Mouse (Mus musculus) liver, postnatal 0 days (tissue): ENCODE measurements around the gene Gm2115. TPM values are rescaled to one million over a fixed set of nuclear protein-coding genes. Genes with fewer than 3 reads are reported as not detected.

ENCODE experiments used
- ATAC-seq: fragments of 200-750 bp; cut with Nextera tagmentation; 2 replicates; pipeline ENCODE4 v1.8.0; 2017; ENCODE audit warnings: mild to moderate bottlenecking, moderate library complexity
- DNase-seq: peaks from one replicate; pipeline ENCODE4 v3.0.0-alpha.2; 2016
- H3K27ac ChIP-seq: fragments of 300-500 bp; sonication (generic); 2 replicates; pipeline ENCODE4 v1.5.1; 2014; ENCODE audit warnings: antibody characterized with exemption, moderate library complexity, mild to moderate bottlenecking, low read depth
- H3K27me3 ChIP-seq: fragments of 300-500 bp; sonication (generic); 2 replicates; pipeline ENCODE4 v1.6.1; 2014; ENCODE audit warnings: low read length, control low read depth, mixed read lengths; ENCODE audit not compliant: insufficient read depth
- H3K36me3 ChIP-seq: fragments of 300-500 bp; sonication (generic); replicated peaks from 2 replicates; pipeline ENCODE4 v1.6.1; 2014; ENCODE audit warnings: mild to moderate bottlenecking, control low read depth, low read length, moderate library complexity, mixed read lengths; ENCODE audit not compliant: insufficient read depth
- H3K4me1 ChIP-seq: fragments of 300-500 bp; sonication (generic); 2 replicates; pipeline ENCODE4 v1.6.1; 2014; ENCODE audit warnings: antibody characterized with exemption, mild to moderate bottlenecking, control low read depth; ENCODE audit not compliant: insufficient read depth
- H3K4me2 ChIP-seq: fragments of 300-500 bp; sonication (generic); 2 replicates; pipeline ENCODE4 v1.6.1; 2014; ENCODE audit warnings: low read depth, mild to moderate bottlenecking, low read length, moderate library complexity, mixed read lengths
- H3K4me3 ChIP-seq: fragments of 300-500 bp; sonication (generic); 2 replicates; pipeline ENCODE4 v1.5.1; 2014; ENCODE audit warnings: low read depth, low read length
- H3K9ac ChIP-seq: fragments of 300-500 bp; sonication (generic); replicated peaks from 2 replicates; pipeline ENCODE4 v1.6.1; 2014; ENCODE audit warnings: mild to moderate bottlenecking, moderate library complexity
- H3K9me3 ChIP-seq: fragments of 300-500 bp; sonication (generic); 2 replicates; pipeline ENCODE4 v1.6.1; 2016; ENCODE audit warnings: mild to moderate bottlenecking, control low read depth, low read length, mixed read lengths
- CTCF ChIP-seq: sonication (generic); IDR thresholded peaks from 2 replicates; pipeline ENCODE4 v1.5.1; 2016; ENCODE audit warnings: antibody characterized with exemption, low read depth
- EP300 ChIP-seq: IDR thresholded peaks from 2 replicates; pipeline ENCODE4 v1.6.1; 2016; ENCODE audit warnings: antibody characterized with exemption, low read depth, mild to moderate bottlenecking
- WGBS: fragments of 180-500 bp; shearing (Covaris S2); extraction: QIAGEN DNeasy Blood & Tissue Kit; methylation state at CpG from one replicate; pipeline ENCODE4 v1.1.7; 2014; ENCODE audit not compliant: insufficient replicate concordance; 5-methylcytosine and 5-hydroxymethylcytosine counted together
- polyA plus RNA-seq: library from polyadenylated mRNA; unstranded; fragments of >200 nt; fragmentation: Nextera tagmentation; extraction: Ambion mirVana; gene quantifications from 2 replicates; pipeline ENCODE4 v1.2.1, GENCODE M21; 2015

Gene Gm2115
- polyA plus RNA-seq, 1 experiment from 2014 or later = 0.23 TPM

GRCm38 (mm10) chr7:84522426-84522825 is 6.3 kb upstream of the Gm2115 start:
- 48% methylated on average over 1 of the region's 1 CpGs for WGBS
- H3K4me3 ChIP-seq = no peak overlapping the region

GRCm38 (mm10) chr7:84526171-84526570 is 2.6 kb upstream of the Gm2115 start:
- DNase-seq = no peak
- Histone ChIP-seq H3K27ac (no peak overlapping the region), H3K4me3 (no peak overlapping the region), H3K4me2 (no peak overlapping the region), H3K27me3 (peaks cover 26% of the 10 kb centered on the region), H3K4me1 (no peaks in the 10 kb centered on the region), H3K36me3 (no peaks in the 10 kb centered on the region), H3K9ac (no peak overlapping the region), H3K9me3 (no peaks in the 10 kb centered on the region)
- 27% methylated on average over 1 of the region's 1 CpGs for WGBS
- no peak for ATAC-seq
- TF ChIP-seq CTCF = no peak
- no peak for TF ChIP-seq EP300

More at GRCm38 (mm10) chr7:84522426-84522825, 6.3 kb upstream of the Gm2115 start:
- Histone ChIP-seq H3K27ac (no peak overlapping the region), H3K4me2 (no peak overlapping the region), H3K36me3 (no peaks in the 10 kb centered on the region), H3K4me1 (no peaks in the 10 kb centered on the region), H3K9ac (no peak overlapping the region), H3K27me3 (no peaks in the 10 kb centered on the region), H3K9me3 (no peaks in the 10 kb centered on the region)
- DNase-seq (no peak), ATAC-seq (no peak)
- TF ChIP-seq EP300 = no peak
- no peak for TF ChIP-seq CTCF

DNA sequence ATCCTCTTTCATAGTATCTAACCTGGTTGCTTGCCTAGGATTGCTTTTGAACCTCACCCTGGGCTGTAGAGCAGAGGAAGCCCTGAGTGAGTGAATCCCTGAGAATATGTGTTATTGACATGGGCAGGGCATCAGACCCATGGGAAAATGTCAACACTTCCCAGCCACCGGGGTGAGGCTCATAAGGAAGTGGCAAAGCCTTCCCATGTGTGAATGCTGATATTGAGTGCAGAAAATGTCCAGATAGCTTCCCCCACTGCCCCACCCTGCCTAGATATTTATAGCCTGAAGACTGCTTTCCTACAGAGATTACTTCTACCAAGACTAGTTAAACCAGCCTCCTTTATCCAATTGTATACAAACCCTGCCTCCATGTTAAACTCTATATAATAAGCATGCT is 4.0 kb downstream of the Gm2115 start:
- Histone ChIP-seq H3K4me2 (no peak overlapping the region), H3K9me3 (no peaks in the 10 kb centered on the region), H3K36me3 (no peaks in the 10 kb centered on the region), H3K4me1 (no peaks in the 10 kb centered on the region), H3K27ac (no peak overlapping the region), H3K9ac (no peak overlapping the region), H3K27me3 (peaks cover 29% of the 10 kb centered on the region), H3K4me3 (no peak overlapping the region)
- ATAC-seq (no peak), DNase-seq (no peak)
- TF ChIP-seq EP300 (no peak), CTCF (no peak)
- 68% methylated on average over 1 of the region's 1 CpGs for WGBS

- Histone ChIP-seq H3K36me3 (no peaks in the 10 kb centered on the region), H3K27ac (no peak overlapping the region), H3K4me1 (no peaks in the 10 kb centered on the region), H3K4me3 (no peak overlapping the region), H3K9me3 (no peaks in the 10 kb centered on the region), H3K27me3 (peaks cover 13% of the 10 kb centered on the region), H3K4me2 (no peak overlapping the region), H3K9ac (no peak overlapping the region)
- ATAC-seq = no peak
- WGBS = 71% methylated on average over 3 of the region's 3 CpGs
- TF ChIP-seq CTCF = no peak
- no peak for TF ChIP-seq EP300
- no peak for DNase-seq
These were observed 5.9 kb downstream of the Gm2115 start for GRCm38 (mm10) chr7:84534632-84535031.

DNA sequence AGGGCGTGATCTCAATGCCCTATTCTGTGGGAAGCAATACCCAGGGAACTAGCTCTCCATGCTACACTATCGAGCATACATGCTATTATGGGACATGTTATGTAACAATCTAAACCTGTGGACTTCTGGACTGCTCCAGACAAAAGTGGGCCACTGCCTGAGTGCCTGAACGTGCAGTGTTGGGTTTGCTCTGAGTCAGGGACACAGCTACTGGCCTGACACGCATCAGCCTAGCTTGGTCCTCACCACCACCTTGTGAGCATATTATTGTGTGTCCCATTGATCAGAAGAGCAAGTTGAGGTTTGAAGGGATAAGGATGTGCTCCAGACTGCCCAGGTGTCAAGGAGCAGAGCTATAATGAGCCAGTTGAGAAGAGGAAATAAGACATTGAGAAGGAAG is 16.2 kb downstream of the Gm2115 start:
- H3K36me3 ChIP-seq = no peaks in the 10 kb centered on the region
- ATAC-seq = no peak
- no peak overlapping the region for H3K4me2 ChIP-seq
- H3K4me1 ChIP-seq = no peaks in the 10 kb centered on the region
- TF ChIP-seq EP300 (no peak), CTCF (no peak)
- DNase-seq = no peak
- no peak overlapping the region for H3K4me3 ChIP-seq
- H3K27ac ChIP-seq = no peak overlapping the region
- 66% methylated on average over 4 of the region's 4 CpGs for WGBS
- no peaks in the 10 kb centered on the region for H3K9me3 ChIP-seq
- H3K27me3 ChIP-seq = 0 out of 2 replicates have a peak, but pooled peaks cover 3% of the 10 kb centered on the region
- no peak overlapping the region for H3K9ac ChIP-seq

DNA sequence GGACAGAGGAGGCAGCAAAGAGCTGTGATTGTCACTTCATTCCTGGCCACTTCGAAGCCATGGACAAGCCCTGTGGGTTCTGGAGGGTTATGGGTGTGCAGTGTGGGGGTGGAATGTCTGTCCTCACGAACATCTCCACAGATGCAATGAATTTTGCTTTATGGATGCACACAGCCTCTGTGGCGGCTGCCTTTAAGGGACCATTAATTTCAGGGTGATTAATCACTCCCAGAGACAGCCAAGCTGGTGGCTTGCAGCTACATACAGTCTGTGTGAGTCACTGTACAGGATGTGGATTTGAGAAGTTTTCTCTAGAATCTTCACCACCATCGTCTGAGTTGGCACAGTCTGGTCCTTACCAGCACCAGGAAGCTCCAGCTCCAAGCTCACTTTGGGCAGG is 17.9 kb downstream of the Gm2115 start:
- H3K27ac ChIP-seq = no peak overlapping the region
- WGBS = 43% methylated on average over 4 of the region's 4 CpGs
- H3K36me3 ChIP-seq = no peaks in the 10 kb centered on the region
- no peaks in the 10 kb centered on the region for H3K4me1 ChIP-seq
- DNase-seq (no peak), ATAC-seq (no peak)
- H3K9ac ChIP-seq = no peak overlapping the region
- no peak overlapping the region for H3K4me2 ChIP-seq
- TF ChIP-seq CTCF (no peak), EP300 (no peak)
- no peaks in the 10 kb centered on the region for H3K27me3 ChIP-seq
- H3K4me3 ChIP-seq = no peak overlapping the region
- no peaks in the 10 kb centered on the region for H3K9me3 ChIP-seq

GRCm38 (mm10) chr7:84551472-84551871 is 22.7 kb downstream of the Gm2115 start:
- no peaks in the 10 kb centered on the region for H3K36me3 ChIP-seq
- H3K4me1 ChIP-seq = no peaks in the 10 kb centered on the region
- WGBS = 59% methylated on average over 2 of the region's 2 CpGs
- TF ChIP-seq CTCF = no peak
- TF ChIP-seq EP300 = no peak
- no peaks in the 10 kb centered on the region for H3K27me3 ChIP-seq
- H3K9ac ChIP-seq = no peak overlapping the region
- H3K27ac ChIP-seq = no peak overlapping the region
- no peak overlapping the region for H3K4me2 ChIP-seq
- DNase-seq (no peak), ATAC-seq (no peak)
- H3K4me3 ChIP-seq = no peak overlapping the region
- no peaks in the 10 kb centered on the region for H3K9me3 ChIP-seq
